Mouse (Mus musculus) heart, postnatal 0 days (tissue): ENCODE results near the gene Dact3.

ENCODE experiments used
- CTCF ChIP-seq: IDR thresholded peaks from 2 replicates; pipeline ENCODE4 v1.5.1; 2016; ENCODE audit warnings: antibody characterized with exemption, control low read depth, low read depth
- EP300 ChIP-seq: IDR thresholded peaks from 2 replicates; pipeline ENCODE4 v1.6.1; 2016; ENCODE audit warnings: antibody characterized with exemption, low read depth

DNA sequence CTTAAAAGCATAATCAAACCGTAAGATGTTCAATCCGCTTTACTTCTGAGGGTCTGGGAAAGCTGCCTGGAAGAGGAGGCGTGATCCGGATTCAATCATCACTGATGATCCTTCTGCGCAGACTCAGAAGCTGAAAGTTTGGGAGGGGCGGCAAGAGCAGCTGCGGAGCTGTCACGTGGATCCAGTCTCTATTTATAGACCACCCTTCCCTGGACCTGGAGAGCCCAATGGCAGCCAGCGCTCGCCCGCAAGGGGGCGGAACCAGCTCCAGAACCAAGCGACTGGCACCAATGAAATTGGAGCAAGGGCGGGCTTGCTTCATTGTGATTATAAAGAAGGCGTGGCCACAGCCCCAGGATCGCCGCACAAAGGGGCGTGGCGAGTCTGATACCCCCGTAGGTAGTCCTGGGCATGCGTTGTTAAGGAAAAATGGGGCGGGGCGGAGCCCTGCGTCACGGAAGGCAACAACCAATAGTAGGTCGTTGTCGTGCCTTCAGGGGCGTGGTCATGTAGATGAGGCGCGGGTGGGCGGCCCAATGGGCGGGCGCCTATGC is 284 bp upstream of the Dact3 start:
- TF ChIP-seq CTCF, result peak; percentile 28
- no peak for TF ChIP-seq EP300
